Mouse (Mus musculus): ENCODE data around the gene Abhd12b.

DNA sequence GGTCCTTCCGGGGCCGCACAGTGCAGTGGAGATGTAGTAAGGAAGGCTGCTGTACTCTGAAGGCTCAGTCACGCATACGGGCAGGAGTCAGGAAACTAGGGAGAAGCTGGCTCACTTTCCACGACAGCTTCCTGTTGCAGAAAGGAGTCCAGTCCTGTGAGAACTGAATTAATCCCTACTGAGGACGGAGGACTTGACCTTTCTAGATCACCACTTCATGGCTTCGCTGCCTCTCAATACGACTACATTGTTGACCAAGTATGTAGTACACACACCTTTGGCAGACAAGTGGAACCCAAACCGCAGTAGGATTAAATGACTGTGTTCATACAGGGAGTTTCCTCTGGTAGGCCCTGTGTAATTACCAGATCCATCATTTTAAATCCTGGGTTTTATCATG is 16.3 kb upstream of the Abhd12b start:
- TF ChIP-seq CTCF (IDR thresholded peaks at IDR 0.05; ENCODE audit: borderline replicate concordance, extremely low read depth, insufficient read depth, insufficient read length) (no peak), POLR2A (IDR thresholded peaks at IDR 0.05; ENCODE audit: borderline replicate concordance, extremely low read depth, insufficient read depth, insufficient read length, poor library complexity, severe bottlenecking) (no peak)
